Comparison of ENCODE assay signal across 8 mouse cellular contexts in the genomic region with DNA sequence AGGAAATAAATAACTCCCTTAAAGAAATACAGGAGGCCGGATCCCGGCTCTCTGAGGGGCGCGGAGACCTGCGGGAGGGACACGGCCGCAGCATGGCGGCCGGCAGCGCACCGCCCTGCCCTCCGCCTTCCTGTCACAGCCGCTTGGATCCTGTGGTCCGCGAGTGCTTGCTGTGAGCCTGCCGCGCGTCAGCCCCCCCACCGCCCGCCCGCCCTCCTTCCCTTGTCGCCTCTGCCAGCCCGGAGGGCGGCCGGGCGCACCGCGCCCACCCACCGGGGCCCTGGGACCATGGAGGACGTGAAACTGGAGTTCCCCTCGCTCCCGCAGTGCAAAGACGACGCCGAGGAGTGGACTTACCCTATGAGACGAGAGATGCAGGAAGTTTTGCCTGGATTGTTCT. TPM values are rescaled to one million over a fixed set of nuclear protein-coding genes. Genes with fewer than 3 reads are reported as not detected.
DNase-seq lines count a peak whose midpoint lies in the region; ATAC-seq and TF ChIP-seq lines count a peak whose summit lies in the region.
"Not testable (repeated sequence)": the region's sequence is repeated elsewhere in the genome, so short reads cannot be mapped to it uniquely, and the experiment has no call there.

Gm14698 (plus strand) TSS at position 35 of the 400 bp plus-strand sequence.

- H3K4me2 ChIP-seq in forebrain, embryonic 15.5 days (replicated peaks) = peak within 1 kb of the TSS; percentile 48
- H3K4me2 ChIP-seq in kidney, embryonic 14.5 days (replicated peaks; ENCODE audit: low read depth, low read length) = peak within 1 kb of the TSS; percentile 22; the same call in 1 of the 2 replicates
- H3K4me2 ChIP-seq in liver, embryonic 14.5 days (ENCODE audit: low read depth) = not testable (repeated sequence)
- H3K4me2 ChIP-seq in midbrain, embryonic 14.5 days (ENCODE audit: low read length) = peak within 1 kb of the TSS; percentile 46
- peak within 1 kb of the TSS; percentile 42 for H3K4me2 ChIP-seq in stomach, embryonic 16.5 days (ENCODE audit: low read depth, low read length)

- TF ChIP-seq EP300 in liver, embryonic 14.5 days (IDR thresholded peaks at IDR 0.05; ENCODE audit: low read depth) = not testable (repeated sequence)

- peak; percentile 94 for ATAC-seq in forebrain, embryonic 15.5 days (replicated peaks)
- peak; percentile 90 for ATAC-seq in kidney, embryonic 14.5 days (ENCODE audit: low FRiP score, low TSS enrichment)
- peak; percentile 65; the same call in 1 of the 2 replicates for ATAC-seq in liver, embryonic 14.5 days (ENCODE audit: insufficient read depth)
- peak; percentile 75 for ATAC-seq in midbrain, embryonic 14.5 days (ENCODE audit: low FRiP score, low TSS enrichment)
- ATAC-seq in stomach, embryonic 16.5 days (ENCODE audit: insufficient read depth, low FRiP score) = peak; percentile 74; the same call in 1 of the 2 replicates

- 22% methylated on average over 19 of the region's 36 CpGs for WGBS in forebrain, embryonic 15.5 days
- WGBS in kidney, embryonic 14.5 days = 32% methylated on average over 20 of the region's 36 CpGs
- 24% methylated on average over 10 of the region's 36 CpGs for WGBS in liver, embryonic 14.5 days (ENCODE audit: insufficient replicate concordance)
- 18% methylated on average over 33 of the region's 36 CpGs for WGBS in midbrain, embryonic 14.5 days
- WGBS in stomach, embryonic 16.5 days = 17% methylated on average over 21 of the region's 36 CpGs

- DNase-seq in R1 (ENCODE audit: low read depth, low spot score) = peak; percentile 3
- DNase-seq in embryo, embryonic 10 days (ENCODE audit: low spot score) = peak; percentile 18
- DNase-seq in heart, postnatal 14 days = peak; percentile 0 to 1
- not testable (repeated sequence) for DNase-seq in liver, embryonic 14.5 days (ENCODE audit: low read depth in 3 of 3, low spot score in 3 of 3)
- DNase-seq in midbrain, embryonic 14.5 days = peak; percentile 39

- 0 out of 2 replicates have a peak within 1 kb of the TSS, but pooled peaks have one; percentile 28 for H3K9ac ChIP-seq in forebrain, embryonic 15.5 days (replicated peaks)
- not testable (repeated sequence) for H3K9ac ChIP-seq in kidney, embryonic 14.5 days (ENCODE audit: low read depth, low read length); liver, embryonic 14.5 days (replicated peaks); midbrain, embryonic 14.5 days (replicated peaks; ENCODE audit: low read length); stomach, embryonic 16.5 days (ENCODE audit: low read length)

- H3K4me3 ChIP-seq in forebrain, embryonic 15.5 days = peak within 1 kb of the TSS; percentile 34
- peak within 1 kb of the TSS; percentile 21 for H3K4me3 ChIP-seq in kidney, embryonic 14.5 days (ENCODE audit: low read length)
- not testable (repeated sequence) for H3K4me3 ChIP-seq in liver, embryonic 14.5 days (ENCODE audit: insufficient read depth in 1 of 2, low read depth in 2 of 2, low read length in 2 of 2)
- peak within 1 kb of the TSS; percentile 29 for H3K4me3 ChIP-seq in midbrain, embryonic 14.5 days (replicated peaks; ENCODE audit: low read depth, low read length)
- peak within 1 kb of the TSS; percentile 30 for H3K4me3 ChIP-seq in stomach, embryonic 16.5 days (replicated peaks; ENCODE audit: low read length)

- H3K27ac ChIP-seq in forebrain, embryonic 15.5 days (replicated peaks); kidney, embryonic 14.5 days (ENCODE audit: low read depth, low read length); liver, embryonic 14.5 days; midbrain, embryonic 14.5 days (replicated peaks; ENCODE audit: low read depth, low read length); stomach, embryonic 16.5 days (ENCODE audit: low read length): not testable (repeated sequence)

- intact Hi-C loops in heart, postnatal 14 days (cut with DNase I) = not testable (repeated sequence)

- H3K36me3 ChIP-seq in forebrain, embryonic 15.5 days; kidney, embryonic 14.5 days (ENCODE audit: control insufficient read depth, insufficient read depth, low read length); liver, embryonic 14.5 days (replicated peaks; ENCODE audit: control insufficient read depth, insufficient read depth, low read depth); midbrain, embryonic 14.5 days (ENCODE audit: control insufficient read depth, insufficient read depth, low read length); stomach, embryonic 16.5 days (ENCODE audit: control insufficient read depth, insufficient read depth, low read length): not testable (repeated sequence)

- not testable (repeated sequence) for H3K27me3 ChIP-seq in forebrain, embryonic 15.5 days; kidney, embryonic 14.5 days (ENCODE audit: control insufficient read depth, insufficient read depth, low read length); liver, embryonic 14.5 days (ENCODE audit: control insufficient read depth, insufficient read depth, low read length); midbrain, embryonic 14.5 days (ENCODE audit: control insufficient read depth, insufficient read depth, low read length); stomach, embryonic 16.5 days (ENCODE audit: control insufficient read depth, insufficient read depth, low read length)

- not testable (repeated sequence) for H3K9me3 ChIP-seq in forebrain, embryonic 15.5 days; kidney, embryonic 14.5 days (ENCODE audit: control insufficient read depth, low read length); liver, embryonic 14.5 days (ENCODE audit: control insufficient read depth, low read length); midbrain, embryonic 14.5 days (ENCODE audit: control insufficient read depth, low read length); stomach, embryonic 16.5 days (replicated peaks; ENCODE audit: control insufficient read depth, low read length)

- TF ChIP-seq CTCF in liver, embryonic 14.5 days (IDR thresholded peaks at IDR 0.05; ENCODE audit: low read depth) = not testable (repeated sequence)

- not testable (repeated sequence) for H3K4me1 ChIP-seq in forebrain, embryonic 15.5 days; kidney, embryonic 14.5 days (ENCODE audit: control insufficient read depth, insufficient read depth, low read length); liver, embryonic 14.5 days (replicated peaks; ENCODE audit: control insufficient read depth in 2 of 2, insufficient read depth in 2 of 2, low read length in 1 of 2); midbrain, embryonic 14.5 days (ENCODE audit: control insufficient read depth, insufficient read depth, low read length); stomach, embryonic 16.5 days (ENCODE audit: control insufficient read depth, insufficient read depth, low read length)

RNA-seq across cellular contexts. Expression of gene Gm14698, which starts in this region (rescaled TPM):
- 2.4 and 2.8 TPM in 2 replicates for polyA plus RNA-seq in forebrain, embryonic 15.5 days (2015; fragmentation: Nextera tagmentation; extraction: Ambion mirVana)
- total RNA-seq in heart, postnatal 14 days (2021) = 1 to 10 TPM in 1 of 2 experiments, not detected in 1; 3.2 TPM
- 3.7 and 4.4 TPM in 2 replicates for polyA plus RNA-seq in kidney, embryonic 14.5 days (2014; fragmentation: Nextera tagmentation; extraction: Ambion mirVana)
- polyA plus RNA-seq in liver, embryonic 14.5 days (2012; rRNA removed) = 0.15 TPM in 1 of 2 replicates, not detected in the other
- 0.53 and 1.3 TPM in 2 replicates for polyA plus RNA-seq in liver, embryonic 14.5 days (2014; fragmentation: Nextera tagmentation; extraction: Ambion mirVana)
- polyA plus RNA-seq in midbrain, embryonic 14.5 days (2014; fragmentation: Nextera tagmentation; extraction: Ambion mirVana) = 2.2 and 4.5 TPM in 2 replicates
- polyA plus RNA-seq in stomach, embryonic 16.5 days (2015; fragmentation: Nextera tagmentation; extraction: Ambion mirVana) = 3.2 and 3.8 TPM in 2 replicates
